Mouse (Mus musculus) limb, embryonic 11.5 days (tissue): Measurements from ENCODE around the gene A530064D06Rik. TPM values are rescaled to one million over a fixed set of nuclear protein-coding genes. Genes with fewer than 3 reads are reported as not detected.

Source experiments
- ATAC-seq: fragments of 200-750 bp; cut with Nextera tagmentation; 2 replicates; pipeline ENCODE4 v1.8.0; 2017; ENCODE audit warnings: low read depth; ENCODE audit not compliant: insufficient number of reproducible peaks, low FRiP score, low TSS enrichment
- DNase-seq: peaks from one replicate; pipeline ENCODE4 v3.0.0-alpha.2; 2015; ENCODE audit warnings: low spot score
- H3K27ac ChIP-seq: fragments of 300-500 bp; sonication (generic); replicated peaks from 2 replicates; pipeline ENCODE4 v1.5.1; 2014; ENCODE audit warnings: low read depth, mild to moderate bottlenecking, low read length
- H3K27me3 ChIP-seq: fragments of 300-500 bp; sonication (generic); 2 replicates; pipeline ENCODE4 v1.6.1; 2014; ENCODE audit warnings: mild to moderate bottlenecking, low read length, mixed read lengths; ENCODE audit not compliant: control insufficient read depth, insufficient read depth
- H3K36me3 ChIP-seq: fragments of 300-500 bp; sonication (generic); 2 replicates; pipeline ENCODE4 v1.6.1; 2014; ENCODE audit warnings: mild to moderate bottlenecking, low read length, moderate library complexity, mixed read lengths; ENCODE audit not compliant: control insufficient read depth, insufficient read depth
- H3K4me1 ChIP-seq: fragments of 300-500 bp; sonication (generic); 2 replicates; pipeline ENCODE4 v1.6.1; 2014; ENCODE audit warnings: low read length, mixed read lengths; ENCODE audit not compliant: control insufficient read depth, insufficient read depth
- H3K4me2 ChIP-seq: fragments of 300-500 bp; sonication (generic); 2 replicates; pipeline ENCODE4 v1.6.1; 2014; ENCODE audit warnings: low read depth, mild to moderate bottlenecking, moderate library complexity; ENCODE audit not compliant: severe bottlenecking
- H3K4me3 ChIP-seq: fragments of 300-500 bp; sonication (generic); 2 replicates; pipeline ENCODE4 v1.5.1; 2014; ENCODE audit warnings: low read depth, low read length
- H3K9ac ChIP-seq: fragments of 300-500 bp; sonication (generic); 2 replicates; pipeline ENCODE4 v1.6.1; 2014; ENCODE audit warnings: mild to moderate bottlenecking, low read length
- H3K9me3 ChIP-seq: fragments of 300-500 bp; sonication (generic); 2 replicates; pipeline ENCODE4 v1.6.1; 2016; ENCODE audit warnings: low read length; ENCODE audit not compliant: control insufficient read depth
- WGBS: fragments of 180-500 bp; shearing (Covaris S2); extraction: QIAGEN DNeasy Blood & Tissue Kit; methylation state at CpG from one replicate; pipeline ENCODE4 v1.1.7; 2014; 5-methylcytosine and 5-hydroxymethylcytosine counted together
- polyA plus RNA-seq: library from polyadenylated mRNA; unstranded; fragments of >200 nt; fragmentation: Nextera tagmentation; extraction: Ambion mirVana; gene quantifications from 2 replicates; pipeline ENCODE4 v1.2.1, GENCODE M21; 2014

Gene A530064D06Rik
- polyA plus RNA-seq, 1 experiment from 2014 or later = not detected

- no peak for DNase-seq
Measured at GRCm38 (mm10) chr17:48132810-48133209, 34.3 kb downstream of the A530064D06Rik start.

DNA sequence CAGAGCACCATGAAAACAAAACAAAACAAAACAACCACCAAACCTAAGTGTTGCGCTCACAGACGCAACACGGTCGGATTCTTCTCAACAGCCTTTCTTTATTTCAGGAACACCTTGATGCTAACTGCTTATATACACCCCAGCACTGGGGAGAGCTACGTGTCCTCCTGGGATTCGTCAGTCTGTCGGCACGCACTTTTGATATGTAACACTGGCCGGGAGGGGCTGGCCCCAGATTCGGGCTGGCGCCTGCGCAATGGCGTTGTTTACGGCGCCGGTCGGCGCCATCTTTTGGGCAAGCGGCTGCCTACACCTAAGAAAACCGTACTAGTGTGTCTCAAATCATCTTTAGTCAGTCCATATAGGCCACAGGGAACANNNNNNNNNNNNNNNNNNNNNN is 46.6 kb downstream of the A530064D06Rik start:
- DNase-seq (no peak), ATAC-seq (no peak)
- WGBS = 91% methylated on average over 20 of the region's 20 CpGs
- no peaks in the 10 kb centered on the region for H3K27me3 ChIP-seq
- no peaks in the 10 kb centered on the region for H3K36me3 ChIP-seq
- no peaks in the 10 kb centered on the region for H3K4me1 ChIP-seq
- no peak overlapping the region for H3K4me3 ChIP-seq
- H3K4me2 ChIP-seq = no peak overlapping the region
- no peak overlapping the region for H3K9ac ChIP-seq
- H3K9me3 ChIP-seq = no peaks in the 10 kb centered on the region
- H3K27ac ChIP-seq = no peak overlapping the region

More at GRCm38 (mm10) chr17:48132810-48133209, 34.3 kb downstream of the A530064D06Rik start:
- no peak for ATAC-seq
- Histone ChIP-seq H3K9me3 (no peaks in the 10 kb centered on the region), H3K27ac (no peak overlapping the region), H3K4me3 (no peak overlapping the region), H3K9ac (no peak overlapping the region), H3K4me1 (no peaks in the 10 kb centered on the region), H3K27me3 (no peaks in the 10 kb centered on the region), H3K36me3 (no peaks in the 10 kb centered on the region), H3K4me2 (no peak overlapping the region)
- WGBS = 86% methylated on average over 2 of the region's 2 CpGs

DNA sequence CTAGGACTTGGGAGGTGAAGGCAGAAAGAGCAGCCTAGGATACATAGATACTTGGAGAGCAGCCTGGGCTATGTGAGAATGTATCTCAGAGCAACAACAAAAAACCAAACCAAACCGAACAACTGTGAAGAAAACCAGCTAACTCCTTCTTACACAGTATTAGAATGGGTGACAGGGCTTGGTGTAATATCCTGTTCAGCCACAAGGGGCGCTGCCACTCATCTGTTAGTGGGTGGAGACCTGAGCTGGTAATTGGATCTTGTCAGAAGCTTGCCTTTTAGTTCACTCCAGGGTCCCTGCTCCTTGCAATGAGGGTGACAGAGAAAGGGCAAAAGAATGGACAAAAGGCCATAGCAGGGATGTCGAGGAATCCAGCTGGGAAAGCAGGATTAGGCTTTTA is 47.4 kb downstream of the A530064D06Rik start:
- Histone ChIP-seq H3K4me3 (no peak overlapping the region), H3K9ac (no peak overlapping the region), H3K27me3 (no peaks in the 10 kb centered on the region), H3K4me1 (no peaks in the 10 kb centered on the region), H3K36me3 (no peaks in the 10 kb centered on the region), H3K4me2 (no peak overlapping the region), H3K9me3 (no peaks in the 10 kb centered on the region), H3K27ac (no peak overlapping the region)
- 32% methylated on average over 3 of the region's 3 CpGs for WGBS
- peak; percentile 93 for DNase-seq
- 0 out of 2 replicates have a peak, but pooled peaks have one; percentile 54 for ATAC-seq

GRCm38 (mm10) chr17:48118570-48118969 is 48.5 kb downstream of the A530064D06Rik start:
- no peak overlapping the region for H3K4me2 ChIP-seq

GRCm38 (mm10) chr17:48110547-48111287 is 56.4 kb downstream of the A530064D06Rik start:
- no peak for ATAC-seq
- Histone ChIP-seq H3K4me3 (no peak overlapping the region), H3K9me3 (no peaks in the 10 kb centered on the region), H3K4me2 (no peak overlapping the region), H3K36me3 (no peaks in the 10 kb centered on the region), H3K4me1 (no peaks in the 10 kb centered on the region), H3K27ac (no peak overlapping the region), H3K27me3 (no peaks in the 10 kb centered on the region), H3K9ac (no peak overlapping the region)
- DNase-seq = peak; percentile 70
- WGBS = 55% methylated on average over 8 of the region's 8 CpGs

More at GRCm38 (mm10) chr17:48118570-48118969, 48.5 kb downstream of the A530064D06Rik start:
- Histone ChIP-seq H3K9ac (no peak overlapping the region), H3K4me3 (no peak overlapping the region), H3K27ac (no peak overlapping the region), H3K9me3 (no peaks in the 10 kb centered on the region), H3K4me1 (no peaks in the 10 kb centered on the region), H3K27me3 (no peaks in the 10 kb centered on the region), H3K36me3 (no peaks in the 10 kb centered on the region)
- no peak for DNase-seq
- ATAC-seq = no peak
- 83% methylated on average over 1 of the region's 1 CpGs for WGBS

DNA sequence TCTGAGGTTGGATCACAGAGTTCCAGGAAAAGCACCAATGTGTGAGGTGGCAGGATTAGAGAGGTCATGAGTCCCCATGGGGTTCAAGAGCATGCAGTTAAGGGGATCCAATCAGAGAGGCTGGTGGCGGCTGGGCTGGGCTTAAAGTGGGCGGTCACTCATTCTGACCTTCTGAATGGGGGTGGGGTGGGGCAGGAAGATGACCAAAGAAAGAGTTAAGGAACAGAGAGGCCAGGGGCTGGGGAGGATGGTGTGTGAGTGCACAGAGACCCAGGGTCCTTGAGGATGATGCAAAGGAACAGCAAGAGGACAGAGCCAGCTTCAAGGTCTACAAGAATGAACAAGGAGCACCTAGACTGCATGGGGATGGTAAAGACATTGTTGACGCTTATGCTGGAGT is 58.6 kb downstream of the A530064D06Rik start:
- H3K27ac ChIP-seq = no peak overlapping the region
- ATAC-seq = no peak
- H3K36me3 ChIP-seq = no peaks in the 10 kb centered on the region
- no peak overlapping the region for H3K4me2 ChIP-seq
- 72% methylated on average over 3 of the region's 3 CpGs for WGBS
- H3K4me3 ChIP-seq = no peak overlapping the region
- H3K9me3 ChIP-seq = no peaks in the 10 kb centered on the region
- H3K27me3 ChIP-seq = no peaks in the 10 kb centered on the region
- DNase-seq = no peak
- H3K9ac ChIP-seq = no peak overlapping the region
- H3K4me1 ChIP-seq = no peaks in the 10 kb centered on the region

GRCm38 (mm10) chr17:48107862-48108261 is 59.2 kb downstream of the A530064D06Rik start:
- Histone ChIP-seq H3K36me3 (no peaks in the 10 kb centered on the region), H3K27me3 (no peaks in the 10 kb centered on the region), H3K4me3 (no peak overlapping the region), H3K27ac (no peak overlapping the region), H3K4me2 (no peak overlapping the region), H3K4me1 (no peaks in the 10 kb centered on the region), H3K9ac (no peak overlapping the region), H3K9me3 (no peaks in the 10 kb centered on the region)
- no peak for ATAC-seq
- no peak for DNase-seq
- 62% methylated on average over 6 of the region's 6 CpGs for WGBS

GRCm38 (mm10) chr17:48107333-48107732 is 59.7 kb downstream of the A530064D06Rik start:
- no peak overlapping the region for H3K9ac ChIP-seq
- no peaks in the 10 kb centered on the region for H3K9me3 ChIP-seq
- H3K4me3 ChIP-seq = no peak overlapping the region
- no peaks in the 10 kb centered on the region for H3K27me3 ChIP-seq
- H3K36me3 ChIP-seq = no peaks in the 10 kb centered on the region
- no peak for DNase-seq
- WGBS = 61% methylated on average over 4 of the region's 4 CpGs
- H3K27ac ChIP-seq = no peak overlapping the region
- ATAC-seq = no peak
- no peak overlapping the region for H3K4me2 ChIP-seq
- H3K4me1 ChIP-seq = no peaks in the 10 kb centered on the region
